Mouse (Mus musculus) embryonic fibroblast, embryonic 13.5 days (primary cell): ENCODE data around the gene Tbkbp1. TPM values are rescaled to one million over a fixed set of nuclear protein-coding genes. Genes with fewer than 3 reads are reported as not detected.
"Not testable (repeated sequence)": the region's sequence is repeated elsewhere in the genome, so short reads cannot be mapped to it uniquely, and the experiment has no call there.

Experiments used
- H3K27ac ChIP-seq: 2 replicates; pipeline ENCODE4 v1.5.1; 2012; ENCODE audit warnings: low read length, control low read depth, inconsistent platforms; ENCODE audit not compliant: insufficient read depth
- H3K4me1 ChIP-seq: 2 replicates; pipeline ENCODE4 v1.6.1; 2011; ENCODE audit warnings: low read length; ENCODE audit not compliant: control insufficient read depth, insufficient read depth
- H3K4me3 ChIP-seq: 2 replicates; pipeline ENCODE4 v1.5.1; 2011; ENCODE audit warnings: mild to moderate bottlenecking, control low read depth, low read length; ENCODE audit not compliant: insufficient read depth
- CTCF ChIP-seq: IDR thresholded peaks from 2 replicates; pipeline ENCODE4 v1.5.1; 2011; ENCODE audit warnings: mild to moderate bottlenecking, control low read depth, low read length, moderate library complexity, borderline replicate concordance; ENCODE audit not compliant: insufficient read depth
- POLR2A ChIP-seq: IDR thresholded peaks from 2 replicates; pipeline ENCODE4 v1.6.1; 2011; ENCODE audit warnings: low read depth, mild to moderate bottlenecking, control low read depth, low read length, moderate library complexity
- polyA plus RNA-seq: library from polyadenylated mRNA; stranded (reverse); fragments of >200 nt; gene quantifications from 2 replicates; pipeline ENCODE4 v1.2.4, GENCODE M21; 2011; ENCODE audit warnings: low read depth; ENCODE audit not compliant: missing spikeins, insufficient read length

Tbkbp1 gene
- polyA plus RNA-seq, result 12.1 and 13.6 TPM in 2 replicates

DNA sequence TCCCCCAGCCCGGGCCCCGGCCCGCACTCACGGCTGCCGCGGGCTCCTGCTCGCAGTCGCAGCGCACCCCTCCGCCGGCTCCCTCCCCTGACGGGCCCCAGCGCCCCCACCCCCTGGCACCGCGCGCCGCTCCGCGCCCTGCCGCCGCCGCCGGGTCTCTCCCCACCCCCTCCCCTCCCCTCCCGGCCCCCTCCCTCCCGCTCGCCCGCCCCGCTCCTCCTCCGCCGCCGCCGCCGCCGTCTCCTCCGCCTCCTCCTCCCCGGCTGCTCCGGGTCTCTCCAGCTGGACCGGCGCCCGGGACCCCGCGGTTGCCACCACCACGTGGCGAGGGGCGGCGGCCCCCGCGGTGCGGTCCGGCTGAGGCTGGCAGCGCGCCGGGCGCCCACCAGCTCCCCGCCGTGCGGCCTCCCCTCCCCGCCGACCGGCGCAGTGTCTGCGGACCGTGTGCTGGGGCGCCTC is at the start of gene Tbkbp1:
TSS of gene Tbkbp1 (minus strand) at position 153 of the 459 bp plus-strand sequence.
- Histone ChIP-seq H3K27ac (peak within 1 kb of the TSS; percentile 45), H3K4me1 (peaks cover 14% of the 10 kb centered on the region), H3K4me3 (peak within 1 kb of the TSS; percentile 75)
- TF ChIP-seq POLR2A (no peak), CTCF (no peak)

DNA sequence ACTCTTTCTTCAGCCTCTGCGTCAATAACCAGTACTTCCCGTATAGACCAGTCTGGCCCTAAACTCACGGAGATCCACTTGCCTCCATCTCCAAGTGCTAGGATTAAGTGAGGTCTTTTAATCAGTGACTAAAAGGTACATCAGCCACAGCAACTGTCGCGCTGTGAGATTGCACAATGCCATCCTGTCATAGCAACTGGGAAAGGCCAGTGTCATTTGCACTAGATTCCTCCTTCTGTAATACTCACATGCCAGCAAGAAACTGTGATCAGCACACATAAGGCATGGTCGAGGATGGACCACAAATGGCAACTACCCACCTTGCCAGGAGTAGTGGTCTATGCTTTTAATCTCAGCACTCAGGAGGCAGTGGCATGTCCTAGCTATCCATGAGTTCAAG is 48.2 kb upstream of the Tbkbp1 start:
- TF ChIP-seq POLR2A (no peak), CTCF (no peak)
- H3K4me1 ChIP-seq, result 0 out of 2 replicates have a peak, but pooled peaks cover 4% of the 10 kb centered on the region

DNA sequence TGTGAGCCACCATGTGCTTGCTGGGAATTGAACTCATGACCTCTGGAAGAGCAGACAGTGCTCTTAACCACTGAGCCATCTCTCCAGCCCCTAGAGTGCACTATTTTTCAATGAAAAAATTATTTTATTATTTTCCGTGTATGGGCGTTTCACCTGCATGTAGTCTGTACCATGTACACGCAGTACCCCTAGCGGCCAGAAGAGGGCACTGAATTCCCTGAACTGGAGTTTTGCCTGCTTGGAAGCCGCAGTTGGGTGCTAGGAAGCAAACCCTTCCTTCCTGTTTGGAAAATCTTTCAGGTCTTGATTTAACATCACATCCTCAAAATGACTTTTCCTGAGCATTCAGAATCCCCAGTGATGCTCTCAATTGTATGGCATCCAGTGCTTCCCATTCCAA is 47.3 kb upstream of the Tbkbp1 start:
- Histone ChIP-seq H3K4me3 (no peak overlapping the region), H3K4me1 (0 out of 2 replicates have a peak, but pooled peaks cover 4% of the 10 kb centered on the region), H3K27ac (no peak overlapping the region)
- TF ChIP-seq CTCF (peak; percentile 50; the same call in 1 of the 2 replicates), POLR2A (no peak)

More for the DNA sequence above, 48.2 kb upstream of the Tbkbp1 start:
- Histone ChIP-seq H3K4me3 (no peak overlapping the region), H3K27ac (no peak overlapping the region)

DNA sequence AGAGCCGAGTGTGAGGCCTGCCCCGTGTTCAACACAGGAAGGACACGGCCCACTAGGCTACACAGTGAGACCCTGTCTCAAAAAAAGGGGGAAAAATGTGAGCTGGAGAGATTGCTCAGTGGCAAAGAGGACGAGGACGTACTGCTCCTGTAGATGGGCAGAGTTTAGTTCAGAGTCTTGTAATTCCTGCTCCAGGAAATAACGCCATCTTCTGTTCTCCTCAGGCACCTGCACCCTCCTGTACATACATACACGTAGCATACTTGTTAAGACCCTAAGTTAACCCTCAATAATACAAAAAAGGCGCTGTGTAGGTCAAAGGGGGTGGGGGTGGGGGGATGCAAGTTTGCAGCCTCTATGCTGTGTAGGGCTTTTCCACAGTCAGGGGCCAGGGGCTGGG is 45.7 kb upstream of the Tbkbp1 start:
- peaks cover 4% of the 10 kb centered on the region; the same call in 1 of the 2 replicates for H3K4me1 ChIP-seq
- no peak overlapping the region for H3K27ac ChIP-seq
- TF ChIP-seq CTCF (no peak), POLR2A (no peak)

DNA sequence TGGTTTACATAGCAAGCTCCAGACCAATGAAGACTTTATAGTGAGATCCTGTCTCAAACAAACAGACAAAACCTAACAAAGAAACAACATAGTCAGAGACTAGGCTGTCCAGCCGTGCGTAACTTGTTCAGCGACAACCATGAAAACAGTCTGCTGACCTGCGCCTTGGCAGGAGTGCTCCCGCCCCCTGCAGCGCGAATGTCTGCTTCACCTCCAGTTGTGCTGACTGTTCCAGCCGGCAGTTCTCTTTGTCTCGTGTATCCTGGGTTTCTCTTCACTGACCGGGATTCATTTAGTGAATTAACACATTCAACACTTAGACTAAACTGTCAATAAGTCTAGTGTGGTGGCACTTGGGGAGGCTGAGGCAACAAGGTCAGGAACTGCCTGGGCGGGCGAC is 45.2 kb upstream of the Tbkbp1 start:
- no peak overlapping the region for H3K4me3 ChIP-seq
- H3K27ac ChIP-seq, result no peak overlapping the region
- peaks cover 8% of the 10 kb centered on the region for H3K4me1 ChIP-seq
- TF ChIP-seq POLR2A, result no peak
- TF ChIP-seq CTCF, result no peak

More for the DNA sequence above, 45.7 kb upstream of the Tbkbp1 start:
- no peak overlapping the region for H3K4me3 ChIP-seq

DNA sequence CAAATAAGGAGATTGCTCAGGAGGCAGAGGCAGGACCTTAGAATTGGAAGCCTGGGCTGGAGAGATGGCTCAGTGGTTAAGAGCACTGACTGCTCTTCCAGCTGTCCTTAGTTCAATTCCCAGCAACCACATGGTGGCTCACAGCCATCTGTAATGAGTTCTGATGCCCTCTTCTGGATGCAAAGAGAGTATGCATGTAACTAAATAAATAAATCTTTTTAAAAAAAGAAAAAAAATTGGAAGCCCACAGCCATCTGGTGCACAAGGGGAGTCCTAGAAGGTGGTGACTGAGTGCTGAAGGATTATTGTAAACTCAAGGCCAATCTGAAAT is 41.3 kb upstream of the Tbkbp1 start:
- no peak for TF ChIP-seq POLR2A
- no peak for TF ChIP-seq CTCF
- no peak overlapping the region for H3K4me3 ChIP-seq
- H3K27ac ChIP-seq, result peak overlapping the region; percentile 97
- H3K4me1 ChIP-seq, result peaks cover 12% of the 10 kb centered on the region

DNA sequence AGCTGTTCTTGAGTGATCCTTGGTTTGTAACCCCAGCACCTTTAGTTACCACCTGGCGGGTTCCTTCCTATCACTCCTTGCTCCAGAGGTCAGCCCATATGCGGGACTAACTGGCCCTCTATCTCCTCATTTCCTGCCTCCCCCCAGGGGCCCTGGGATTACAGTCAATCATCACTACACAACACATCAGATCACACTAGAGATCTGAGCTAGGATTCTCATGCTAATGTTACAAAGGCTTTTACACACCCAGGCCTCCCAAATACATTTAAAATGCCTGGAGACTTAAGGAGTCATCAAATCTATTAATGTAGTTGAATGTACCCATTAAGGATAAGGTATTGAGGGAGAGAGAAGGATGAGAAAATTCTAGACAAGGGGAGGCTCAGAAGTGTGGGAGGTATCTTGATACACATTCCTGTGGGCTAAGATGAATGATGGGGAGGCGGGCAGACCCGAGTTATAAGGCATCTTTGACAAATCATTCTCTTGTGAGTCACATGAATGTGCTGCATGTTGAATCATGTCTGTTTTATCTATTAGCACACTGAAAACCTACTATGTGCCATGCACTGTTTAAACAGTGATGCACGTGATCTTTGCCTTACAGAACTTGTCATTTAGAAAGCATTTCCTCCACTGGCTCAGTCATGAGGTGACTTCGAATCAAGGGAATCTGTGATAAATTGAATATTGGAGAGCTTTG is 40.8 kb upstream of the Tbkbp1 start:
- Histone ChIP-seq H3K4me1 (peaks cover 12% of the 10 kb centered on the region), H3K27ac (peak overlapping the region; percentile 97), H3K4me3 (no peak overlapping the region)
- TF ChIP-seq CTCF (no peak), POLR2A (no peak)

DNA sequence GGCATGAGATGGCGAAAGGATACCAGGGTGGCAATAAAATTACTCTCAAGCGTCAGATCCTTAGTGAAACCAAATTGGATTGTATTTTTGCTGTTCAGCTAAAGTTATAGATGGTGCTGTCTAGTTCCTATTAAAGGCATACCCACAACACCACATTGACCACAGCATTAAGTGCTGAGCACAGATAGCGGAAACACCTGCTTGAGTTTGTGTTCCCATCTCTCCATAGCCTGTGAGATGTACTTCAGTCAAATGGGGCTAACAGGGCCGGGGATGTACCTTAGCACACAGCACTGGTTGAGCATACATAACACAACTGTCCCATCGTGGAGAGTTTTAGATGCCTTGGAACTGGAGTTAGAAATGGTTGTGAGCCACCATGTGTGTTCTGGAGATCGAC is 39.7 kb upstream of the Tbkbp1 start:
- no peak for TF ChIP-seq CTCF
- TF ChIP-seq POLR2A, result peak; percentile 21; the same call in 1 of the 2 replicates

DNA sequence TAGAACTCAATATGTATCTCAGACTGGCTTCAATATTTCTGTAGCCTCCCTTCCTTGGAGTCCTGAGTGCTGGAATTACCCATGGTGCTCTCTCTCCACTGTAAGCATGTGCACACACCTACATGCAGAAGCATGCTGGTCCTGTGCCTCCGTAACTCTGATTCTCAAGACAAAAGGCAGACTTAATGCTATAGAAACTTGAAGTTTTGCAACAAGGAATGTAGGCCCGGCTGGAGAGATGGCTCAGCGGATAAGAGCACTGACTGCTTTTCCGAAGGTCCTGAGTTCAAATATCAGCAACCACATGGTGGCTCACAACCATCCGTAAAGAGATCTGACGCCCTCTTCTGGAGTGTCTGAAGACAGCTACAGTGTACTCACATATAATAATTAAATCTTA is 38.4 kb upstream of the Tbkbp1 start:
- H3K4me3 ChIP-seq, H3K27ac ChIP-seq: not testable (repeated sequence)
- TF ChIP-seq POLR2A, result peak; percentile 27; the same call in 1 of the 2 replicates
- H3K4me1 ChIP-seq, result peaks cover 13% of the 10 kb centered on the region

More for the DNA sequence above, 39.7 kb upstream of the Tbkbp1 start:
- peak overlapping the region; percentile 97 for H3K27ac ChIP-seq
- H3K4me3 ChIP-seq, result no peak overlapping the region
- peaks cover 12% of the 10 kb centered on the region for H3K4me1 ChIP-seq

DNA sequence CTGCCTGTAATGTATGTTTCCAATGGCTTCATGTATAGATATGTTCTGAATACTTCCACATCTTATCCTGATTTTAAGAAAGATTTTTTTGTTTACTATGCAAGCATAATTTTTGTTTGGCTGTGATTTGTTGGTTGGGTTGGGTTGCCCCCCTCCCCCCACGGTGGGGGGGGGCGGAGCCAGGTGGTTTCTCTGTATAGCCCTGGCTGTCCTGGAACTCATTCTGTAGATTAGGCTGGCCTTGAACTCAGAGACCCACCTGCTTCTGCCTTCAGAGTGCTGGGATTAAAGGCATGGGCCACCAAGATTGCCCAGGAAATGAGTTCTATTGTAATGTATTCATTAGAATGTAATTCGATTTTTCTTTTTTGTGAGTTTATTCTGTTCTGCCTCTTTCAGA is 37.9 kb upstream of the Tbkbp1 start:
- peak overlapping the region; percentile 89; the same call in 1 of the 2 replicates for H3K27ac ChIP-seq
- TF ChIP-seq CTCF, result no peak
- TF ChIP-seq POLR2A, result no peak
- H3K4me3 ChIP-seq, result no peak overlapping the region
- H3K4me1 ChIP-seq, result peaks cover 15% of the 10 kb centered on the region
